Mouse (Mus musculus) mammary gland, adult 2 months (tissue): ENCODE measurements around the gene F2rl2. TPM values are rescaled to one million over a fixed set of nuclear protein-coding genes. Genes with fewer than 3 reads are reported as not detected.

Experiments
- polyA plus RNA-seq: library from polyadenylated mRNA; depleted of rRNA; stranded (reverse); fragments of >200 nt; gene quantifications from 2 replicates; pipeline ENCODE4 v1.2.3, GENCODE M21; 2012; ENCODE audit warnings: low replicate concordance; rRNA removed

F2rl2 gene
- polyA plus RNA-seq: 1.5 TPM in 2 replicates

DNA sequence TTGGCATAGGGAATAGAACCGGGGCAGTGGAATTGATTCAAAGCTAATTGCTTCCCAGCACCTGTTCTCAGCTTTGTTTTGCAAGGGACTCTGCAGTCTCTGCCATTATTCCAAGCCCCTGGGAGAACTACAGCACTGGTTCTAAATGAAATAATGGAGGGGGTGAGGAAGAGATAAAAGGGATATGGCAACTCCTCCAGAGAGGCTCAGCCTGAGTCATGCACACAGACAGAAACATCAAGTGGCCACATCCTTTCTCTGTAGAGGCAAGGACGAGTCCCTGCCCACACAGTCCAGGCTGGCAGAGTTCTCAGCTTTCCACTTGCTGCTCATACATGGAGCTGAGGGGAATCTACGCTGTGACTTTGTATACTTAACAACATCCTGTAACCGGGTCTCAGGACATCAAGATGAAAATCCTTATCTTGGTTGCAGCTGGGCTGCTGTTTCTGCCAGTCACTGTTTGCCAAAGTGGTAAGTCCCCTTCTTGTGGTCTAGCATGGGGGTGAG lies at the start of gene F2rl2:
Gene F2rl2 (plus strand): TSS at position 200 of the 510 bp plus-strand sequence.

Other genes with a start within 250 kb of the F2rl2 start
- not detected in 2 replicates for gene S100z, start 218.1 kb upstream of the F2rl2 start, polyA plus RNA-seq
- 6.7 and 9.7 TPM in 2 replicates for gene F2rl1, start 171.6 kb upstream of the F2rl2 start, polyA plus RNA-seq
- gene F2r, start 78.4 kb upstream of the F2rl2 start, polyA plus RNA-seq: 9.9 and 12.3 TPM in 2 replicates
- 2.3 TPM in 2 replicates for gene Iqgap2, start 195.1 kb downstream of the F2rl2 start, polyA plus RNA-seq